Mouse (Mus musculus) stomach, embryonic 14.5 days (tissue): ENCODE data around the gene Card19. TPM values are rescaled to one million over a fixed set of nuclear protein-coding genes. Genes with fewer than 3 reads are reported as not detected.

Experiments
- ATAC-seq: fragments of 200-750 bp; cut with Nextera tagmentation; 2 replicates; pipeline ENCODE4 v1.8.0; 2017; ENCODE audit warnings: low read depth, moderate TSS enrichment; ENCODE audit not compliant: insufficient number of reproducible peaks, insufficient read depth, low FRiP score
- H3K27ac ChIP-seq: fragments of 300-500 bp; sonication (generic); 2 replicates; pipeline ENCODE4 v1.5.1; 2014; ENCODE audit warnings: mild to moderate bottlenecking, low read length, moderate library complexity, mixed read lengths
- H3K27me3 ChIP-seq: fragments of 300-500 bp; sonication (generic); 2 replicates; pipeline ENCODE4 v1.6.1; 2014; ENCODE audit warnings: low read length, control low read depth, mixed read lengths; ENCODE audit not compliant: control insufficient read depth, insufficient read depth
- H3K36me3 ChIP-seq: fragments of 300-500 bp; sonication (generic); 2 replicates; pipeline ENCODE4 v1.6.1; 2014; ENCODE audit warnings: mild to moderate bottlenecking, control low read depth, low read length, moderate library complexity, mixed read lengths; ENCODE audit not compliant: control insufficient read depth, insufficient read depth
- H3K4me1 ChIP-seq: fragments of 300-500 bp; sonication (generic); 2 replicates; pipeline ENCODE4 v1.6.1; 2014; ENCODE audit warnings: low read length, control low read depth, mixed read lengths; ENCODE audit not compliant: control insufficient read depth, insufficient read depth
- H3K4me2 ChIP-seq: fragments of 300-500 bp; sonication (generic); replicated peaks from 2 replicates; pipeline ENCODE4 v1.6.1; 2014; ENCODE audit warnings: low read depth, low read length, control low read depth
- H3K4me3 ChIP-seq: fragments of 300-500 bp; sonication (generic); 2 replicates; pipeline ENCODE4 v1.5.1; 2014; ENCODE audit warnings: low read depth, low read length, control low read depth
- H3K9ac ChIP-seq: fragments of 300-500 bp; sonication (generic); replicated peaks from 2 replicates; pipeline ENCODE4 v1.6.1; 2014; ENCODE audit warnings: low read depth, mild to moderate bottlenecking, control low read depth, low read length, moderate library complexity, mixed read lengths
- H3K9me3 ChIP-seq: fragments of 300-500 bp; sonication (generic); 2 replicates; pipeline ENCODE4 v1.6.1; 2016; ENCODE audit warnings: low read depth, low read length, control low read depth; ENCODE audit not compliant: control insufficient read depth
- WGBS: fragments of 180-500 bp; shearing (Covaris S2); extraction: QIAGEN DNeasy Blood & Tissue Kit; methylation state at CpG from one replicate; pipeline ENCODE4 v1.1.7; 2014; 5-methylcytosine and 5-hydroxymethylcytosine counted together
- polyA plus RNA-seq: library from polyadenylated mRNA; unstranded; fragments of >200 nt; fragmentation: Nextera tagmentation; extraction: Ambion mirVana; gene quantifications from 2 replicates; pipeline ENCODE4 v1.2.1, GENCODE M21; 2014

Card19 gene
- polyA plus RNA-seq, 1 experiment from 2014 or later = 57.0 TPM

DNA sequence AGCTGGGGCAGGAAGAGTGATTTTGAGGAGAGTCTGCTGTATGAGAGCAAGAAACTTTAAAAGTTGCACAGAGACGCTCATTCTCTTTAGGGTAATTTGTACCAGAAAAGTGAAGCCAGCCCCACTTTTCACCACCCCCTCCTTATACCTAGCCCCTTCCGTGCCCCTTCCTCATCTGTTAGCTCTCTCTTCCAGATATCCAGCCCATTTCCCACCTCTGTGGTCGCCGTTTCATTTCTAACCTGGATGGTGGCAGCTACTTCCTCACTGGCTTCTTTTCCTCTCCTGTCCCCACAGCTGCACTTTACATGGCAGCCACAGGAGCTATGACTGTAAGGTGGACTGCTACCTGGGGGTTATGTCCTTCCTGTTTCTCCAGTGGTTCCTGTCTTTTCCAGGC lies 3.5 kb upstream of the Card19 start:
- Histone ChIP-seq H3K27me3 (no peaks in the 10 kb centered on the region), H3K9ac (no peak overlapping the region), H3K4me1 (peaks cover 13% of the 10 kb centered on the region; the same call in 1 of the 2 replicates), H3K4me2 (no peak overlapping the region), H3K36me3 (no peaks in the 10 kb centered on the region), H3K9me3 (no peaks in the 10 kb centered on the region; the same call in 1 of the 2 replicates), H3K27ac (no peak overlapping the region), H3K4me3 (no peak overlapping the region)
- no peak for ATAC-seq
- 88% methylated on average over 4 of the region's 4 CpGs for WGBS

DNA sequence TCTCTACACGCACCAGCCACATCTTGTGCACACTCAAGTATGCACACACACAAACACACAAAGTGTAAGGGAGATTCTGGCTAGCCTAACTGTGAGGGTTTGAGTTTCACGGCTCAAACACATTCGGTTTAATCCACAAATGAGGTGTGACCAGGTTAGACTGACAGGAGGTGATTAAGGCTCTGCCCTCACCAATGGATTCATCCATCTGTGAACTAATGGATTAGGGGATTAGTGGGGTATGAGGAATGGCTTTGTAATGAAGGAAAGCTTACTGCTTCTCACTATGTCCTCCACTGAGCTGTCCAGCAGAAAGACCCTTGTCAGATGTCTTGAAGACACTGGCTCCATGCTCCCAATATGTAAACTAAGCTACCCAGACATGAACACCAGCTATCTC lies 2.8 kb upstream of the Card19 start:
- no peaks in the 10 kb centered on the region for H3K36me3 ChIP-seq
- no peak overlapping the region for H3K4me3 ChIP-seq
- ATAC-seq = no peak
- H3K27ac ChIP-seq = no peak overlapping the region
- WGBS = 62% methylated on average over 3 of the region's 3 CpGs
- H3K4me2 ChIP-seq = no peak overlapping the region
- H3K9me3 ChIP-seq = no peaks in the 10 kb centered on the region; the same call in 1 of the 2 replicates
- no peaks in the 10 kb centered on the region for H3K27me3 ChIP-seq
- H3K9ac ChIP-seq = no peak overlapping the region
- peaks cover 13% of the 10 kb centered on the region; the same call in 1 of the 2 replicates for H3K4me1 ChIP-seq

DNA sequence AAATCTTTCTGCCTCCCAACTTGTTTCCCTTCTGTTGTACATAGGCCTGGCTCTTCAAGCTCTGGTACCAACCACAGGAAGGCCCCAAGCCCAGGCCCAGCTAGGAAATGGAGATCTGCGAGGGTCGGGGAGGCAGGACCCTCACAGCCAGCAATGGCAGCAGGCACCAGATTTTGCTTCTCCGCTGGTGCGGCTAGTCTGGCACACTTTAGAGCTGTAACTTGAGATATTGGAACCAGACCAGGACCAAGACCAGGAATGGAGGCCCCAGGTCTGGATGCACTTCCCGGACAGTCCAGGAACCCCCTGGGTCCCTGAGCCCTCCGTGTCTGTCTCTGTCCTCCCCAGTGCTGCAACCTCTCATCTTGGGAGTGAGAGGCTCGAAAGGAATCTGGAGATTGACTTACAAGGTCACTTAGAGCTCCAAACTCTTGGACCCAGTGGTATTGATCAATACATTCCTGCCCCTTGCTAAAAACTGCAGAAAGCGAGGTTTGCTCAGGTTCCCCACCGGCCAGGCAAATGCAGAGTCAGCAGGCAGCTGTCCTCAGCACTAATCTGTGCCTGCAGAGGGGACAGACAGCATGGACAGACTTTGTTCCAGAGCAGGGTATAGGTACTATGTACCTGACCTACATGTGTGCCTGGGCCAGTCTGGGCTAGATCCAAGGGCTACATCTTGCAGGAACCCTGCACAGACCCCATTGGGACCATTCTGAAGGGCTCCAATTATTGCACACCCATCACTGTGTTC lies 1.1 kb upstream of the Card19 start:
- H3K4me3 ChIP-seq = no peak overlapping the region
- H3K27ac ChIP-seq = no peak overlapping the region
- no peaks in the 10 kb centered on the region for H3K36me3 ChIP-seq
- ATAC-seq = no peak
- peaks cover 18% of the 10 kb centered on the region; the same call in 1 of the 2 replicates for H3K4me1 ChIP-seq
- H3K9ac ChIP-seq = no peak overlapping the region
- H3K4me2 ChIP-seq = peak overlapping the region; percentile 74; the same call in 1 of the 2 replicates
- H3K9me3 ChIP-seq = no peaks in the 10 kb centered on the region; the same call in 1 of the 2 replicates
- no peaks in the 10 kb centered on the region for H3K27me3 ChIP-seq
- WGBS = 52% methylated on average over 9 of the region's 9 CpGs

DNA sequence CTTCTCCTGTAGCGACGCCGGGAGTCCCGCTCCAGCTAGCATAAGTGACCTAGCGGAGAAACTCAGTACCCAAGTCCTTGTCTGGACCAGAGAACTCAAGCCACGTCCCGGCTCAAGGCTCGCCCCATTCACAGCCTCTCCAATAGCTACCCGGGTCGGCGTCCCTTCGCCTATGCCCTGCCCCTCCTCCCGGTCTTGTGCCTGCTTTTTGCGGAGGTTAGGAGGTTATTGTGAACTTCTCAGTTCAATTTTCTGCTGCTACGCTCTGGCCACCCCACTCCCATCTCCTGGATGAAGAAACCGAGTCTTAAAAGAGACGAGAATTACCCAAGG lies 349 bp upstream of the Card19 start:
- Histone ChIP-seq H3K36me3 (no peaks in the 10 kb centered on the region), H3K4me3 (peak overlapping the region; percentile 85), H3K27me3 (no peaks in the 10 kb centered on the region), H3K4me1 (peaks cover 20% of the 10 kb centered on the region; the same call in 1 of the 2 replicates), H3K4me2 (peak overlapping the region; percentile 74), H3K9ac (peak overlapping the region; percentile 30; the same call in 1 of the 2 replicates), H3K27ac (peak overlapping the region; percentile 75), H3K9me3 (no peaks in the 10 kb centered on the region; the same call in 1 of the 2 replicates)
- peak; percentile 62 for ATAC-seq
- WGBS = 5% methylated on average over 17 of the region's 17 CpGs

DNA sequence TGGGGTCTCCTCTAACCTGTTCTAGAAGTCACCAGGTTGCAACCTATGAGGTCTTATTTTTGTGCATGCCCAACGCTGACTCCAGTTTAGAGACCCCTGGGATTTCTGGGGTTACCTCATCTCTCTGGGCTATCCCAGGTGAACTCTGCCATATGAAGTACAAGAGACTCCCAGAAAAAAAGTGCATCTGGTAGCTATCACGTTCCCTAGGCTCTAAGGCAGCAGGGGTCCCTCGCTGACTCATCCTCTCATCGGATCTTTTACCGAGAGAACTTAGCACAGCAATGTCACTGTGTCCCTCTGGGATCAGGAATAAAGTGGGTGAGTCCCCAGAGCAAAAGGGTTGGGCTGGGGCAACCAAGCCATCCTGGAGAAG lies 721 bp downstream of the Card19 start:
- 13% methylated on average over 5 of the region's 5 CpGs for WGBS
- no peaks in the 10 kb centered on the region for H3K36me3 ChIP-seq
- H3K9me3 ChIP-seq = no peaks in the 10 kb centered on the region
- peak overlapping the region; percentile 60 for H3K9ac ChIP-seq
- no peaks in the 10 kb centered on the region for H3K27me3 ChIP-seq
- H3K4me3 ChIP-seq = peak overlapping the region; percentile 85
- H3K4me2 ChIP-seq = peak overlapping the region; percentile 74
- ATAC-seq = no peak
- peaks cover 20% of the 10 kb centered on the region; the same call in 1 of the 2 replicates for H3K4me1 ChIP-seq
- H3K27ac ChIP-seq = peak overlapping the region; percentile 63; the same call in 1 of the 2 replicates

DNA sequence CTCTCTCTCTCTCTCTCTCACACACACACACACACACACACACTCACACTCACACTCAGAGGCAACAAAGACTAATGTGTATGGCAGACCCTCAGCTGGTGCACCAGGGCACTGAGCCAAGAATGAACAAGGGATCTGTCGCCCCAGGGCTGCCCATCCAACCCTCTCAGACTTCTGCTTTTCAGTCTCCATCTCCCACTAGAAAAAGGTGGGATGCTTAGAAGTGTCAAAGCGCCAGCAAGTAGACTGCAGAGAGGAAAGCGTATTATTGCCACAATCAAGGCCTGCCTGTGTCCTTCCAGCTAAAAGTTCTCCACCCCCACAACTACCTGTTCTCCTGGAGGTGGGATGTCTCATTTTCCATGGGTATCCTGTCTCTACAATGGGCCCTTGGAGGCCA lies 1.4 kb downstream of the Card19 start:
- peaks cover 20% of the 10 kb centered on the region; the same call in 1 of the 2 replicates for H3K4me1 ChIP-seq
- 79% methylated on average over 3 of the region's 3 CpGs for WGBS
- H3K27me3 ChIP-seq = no peaks in the 10 kb centered on the region
- H3K9ac ChIP-seq = no peak overlapping the region
- 0 out of 2 replicates have a peak overlapping the region, but pooled peaks have one; percentile 74 for H3K4me2 ChIP-seq
- no peaks in the 10 kb centered on the region for H3K36me3 ChIP-seq
- no peak for ATAC-seq
- H3K9me3 ChIP-seq = no peaks in the 10 kb centered on the region
- no peak overlapping the region for H3K4me3 ChIP-seq
- H3K27ac ChIP-seq = no peak overlapping the region

DNA sequence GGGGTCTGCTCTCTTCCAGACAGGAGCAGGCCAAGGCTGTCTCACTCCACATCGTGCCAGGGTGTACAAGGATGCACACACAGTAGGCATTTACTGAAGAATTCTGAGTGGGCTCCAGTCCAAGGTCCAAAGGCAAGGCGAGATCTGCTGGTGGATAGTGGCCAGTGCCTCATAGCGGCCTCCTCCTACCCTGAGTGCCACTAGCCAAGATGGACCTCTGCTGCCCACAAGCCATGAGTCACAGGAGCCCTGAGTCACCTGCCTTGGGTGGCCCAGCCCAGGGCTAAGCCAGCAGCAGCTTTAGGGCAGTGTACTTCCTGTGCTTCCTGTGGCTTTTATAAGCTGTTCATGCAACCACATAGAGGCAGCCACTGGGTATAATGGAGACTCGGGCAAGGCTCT lies 2.3 kb downstream of the Card19 start:
- no peaks in the 10 kb centered on the region for H3K27me3 ChIP-seq
- no peak overlapping the region for H3K4me3 ChIP-seq
- no peak overlapping the region for H3K27ac ChIP-seq
- H3K4me1 ChIP-seq = peaks cover 20% of the 10 kb centered on the region; the same call in 1 of the 2 replicates
- no peaks in the 10 kb centered on the region for H3K36me3 ChIP-seq
- no peaks in the 10 kb centered on the region for H3K9me3 ChIP-seq
- no peak overlapping the region for H3K9ac ChIP-seq
- ATAC-seq = no peak
- 63% methylated on average over 4 of the region's 4 CpGs for WGBS
- H3K4me2 ChIP-seq = no peak overlapping the region

DNA sequence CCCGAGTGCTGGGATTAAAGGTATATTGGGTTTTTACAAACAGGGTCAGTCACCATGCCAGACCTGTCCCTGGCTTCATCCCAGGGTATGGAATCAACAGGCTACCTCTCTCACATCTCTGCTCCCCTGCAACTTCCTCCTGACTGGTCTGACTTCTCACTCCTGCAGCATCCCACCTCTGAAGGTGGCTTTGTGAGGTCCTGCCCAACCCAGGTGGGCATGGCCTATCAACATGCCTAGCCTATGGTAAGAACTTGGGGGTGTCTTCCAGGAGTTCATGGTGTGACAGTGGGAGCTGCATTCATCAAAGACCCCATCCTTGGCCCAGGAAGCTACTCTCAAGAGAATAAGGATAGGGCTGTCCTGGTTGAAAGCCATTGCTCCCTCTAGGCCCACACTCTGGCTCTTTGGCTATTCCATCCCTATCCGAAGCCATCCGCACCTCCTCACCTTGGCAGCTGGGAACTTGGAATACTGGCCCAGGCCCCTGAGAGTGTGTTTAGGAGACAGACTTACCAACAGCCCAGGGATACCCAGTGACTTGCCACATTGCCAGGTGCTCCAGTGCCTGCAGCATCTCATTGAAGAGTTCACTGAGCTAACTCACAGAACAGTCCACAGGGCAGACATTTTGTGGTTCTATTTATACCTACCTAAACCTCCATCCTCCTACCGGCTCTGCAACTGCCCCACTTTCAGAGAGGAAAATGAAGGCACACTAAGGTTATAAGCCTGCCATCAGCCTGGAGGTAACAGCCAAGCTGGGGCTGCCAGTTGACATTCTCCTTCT lies 2.9 kb downstream of the Card19 start:
- no peaks in the 10 kb centered on the region for H3K9me3 ChIP-seq
- H3K27ac ChIP-seq = no peak overlapping the region
- WGBS = 88% methylated on average over 4 of the region's 4 CpGs
- H3K9ac ChIP-seq = no peak overlapping the region
- ATAC-seq = no peak
- H3K4me3 ChIP-seq = no peak overlapping the region
- H3K4me2 ChIP-seq = no peak overlapping the region
- H3K4me1 ChIP-seq = peaks cover 20% of the 10 kb centered on the region; the same call in 1 of the 2 replicates
- H3K27me3 ChIP-seq = no peaks in the 10 kb centered on the region
- no peaks in the 10 kb centered on the region for H3K36me3 ChIP-seq
